Comparison of ENCODE assay signal across 8 mouse cellular contexts in genomic region chr10:127287936-127288293, GRCm38 (mm10). TPM values are rescaled to one million over a fixed set of nuclear protein-coding genes. Genes with fewer than 3 reads are reported as not detected.
DNase-seq lines count a peak whose midpoint lies in the region; ATAC-seq lines count a peak whose summit lies in the region.

No protein-coding gene starts in this region.

- H3K4me1 ChIP-seq in forebrain, embryonic 16.5 days (replicated peaks; ENCODE audit: control insufficient read depth, insufficient read depth, low read length): peaks cover 50% of the 10 kb centered on the region
- H3K4me1 ChIP-seq in lung, embryonic 16.5 days (replicated peaks; ENCODE audit: control insufficient read depth, insufficient read depth, low read length): peaks cover 35% of the 10 kb centered on the region

- H3K9me3 ChIP-seq in forebrain, embryonic 16.5 days (ENCODE audit: control insufficient read depth, low read length): no peaks in the 10 kb centered on the region
- H3K9me3 ChIP-seq in lung, embryonic 16.5 days (ENCODE audit: control insufficient read depth, low read length): no peaks in the 10 kb centered on the region

- peak overlapping the region; percentile 85 for H3K9ac ChIP-seq in forebrain, embryonic 16.5 days (replicated peaks; ENCODE audit: low read depth, low read length)
- peak overlapping the region; percentile 86 for H3K9ac ChIP-seq in lung, embryonic 16.5 days (ENCODE audit: low read length)

- 1% methylated on average over 3 of the region's 3 CpGs for WGBS in forebrain, embryonic 16.5 days
- WGBS in lung, embryonic 16.5 days: 0% methylated on average over 3 of the region's 3 CpGs

- H3K4me2 ChIP-seq in forebrain, embryonic 16.5 days (ENCODE audit: low read length): peak overlapping the region; percentile 72
- peak overlapping the region; percentile 91 for H3K4me2 ChIP-seq in lung, embryonic 16.5 days (ENCODE audit: low read depth, low read length)

- peaks cover 11% of the 10 kb centered on the region for H3K36me3 ChIP-seq in forebrain, embryonic 16.5 days (ENCODE audit: control insufficient read depth, insufficient read depth)
- peaks cover 30% of the 10 kb centered on the region for H3K36me3 ChIP-seq in lung, embryonic 16.5 days (ENCODE audit: control insufficient read depth, insufficient read depth, low read length)

- DNase-seq in gastrocnemius, adult 18-20 months (ENCODE audit: low spot score): peak; percentile 26
- DNase-seq in gastrocnemius, postnatal 25 days: no peak
- DNase-seq in CD4-positive helper T cell, adult 2 months (ENCODE audit: low read depth, low spot score): peak; percentile 17
- DNase-seq in right cerebral cortex, adult 2 months (ENCODE audit: low spot score in 2 of 2): no peak
- DNase-seq in right cerebral cortex, postnatal 25 days: no peak
- no peak for DNase-seq in cerebellum, adult 11-12 months

- no peak for ATAC-seq in forebrain, embryonic 16.5 days
- no peak for ATAC-seq in lung, embryonic 16.5 days (ENCODE audit: low read depth)

- H3K4me3 ChIP-seq in forebrain, embryonic 16.5 days (replicated peaks; ENCODE audit: low read length): peak overlapping the region; percentile 61
- peak overlapping the region; percentile 84 for H3K4me3 ChIP-seq in lung, embryonic 16.5 days (ENCODE audit: low read length)

- peak overlapping the region; percentile 97 for H3K27ac ChIP-seq in forebrain, embryonic 16.5 days (ENCODE audit: low read length)
- peak overlapping the region; percentile 100 for H3K27ac ChIP-seq in lung, embryonic 16.5 days (ENCODE audit: low read length)

- no peaks in the 10 kb centered on the region for H3K27me3 ChIP-seq in forebrain, embryonic 16.5 days (replicated peaks; ENCODE audit: control insufficient read depth, insufficient read depth, low read length)
- H3K27me3 ChIP-seq in lung, embryonic 16.5 days (ENCODE audit: control insufficient read depth, insufficient read depth, low read depth, low read length): no peaks in the 10 kb centered on the region

RNA-seq across cellular contexts. Expression of gene Mbd6, which starts 0.9 kb away (rescaled TPM):
- total RNA-seq in gastrocnemius, adult 18-20 months (2021): 10 to 100 TPM; 14.6 to 15.7 TPM
- 10 to 100 TPM; 12.7 to 14.3 TPM for total RNA-seq in gastrocnemius, postnatal 25 days (2021)
- 10.2 and 15.3 TPM in 2 replicates for polyA plus RNA-seq in forebrain, embryonic 16.5 days (2015; fragmentation: Nextera tagmentation; extraction: Ambion mirVana)
- polyA plus RNA-seq in lung, embryonic 16.5 days (2015; fragmentation: Nextera tagmentation; extraction: Ambion mirVana): 10.6 and 15.2 TPM in 2 replicates

RNA-seq across cellular contexts. Expression of gene Dctn2, which starts 21.7 kb away (rescaled TPM):
- total RNA-seq in gastrocnemius, adult 18-20 months (2021): 10 to 100 TPM; 96.1 to 97.2 TPM
- total RNA-seq in gastrocnemius, postnatal 25 days (2021): 10 to 100 TPM; 88.3 to 90.8 TPM
- 319 and 342 TPM in 2 replicates for polyA plus RNA-seq in forebrain, embryonic 16.5 days (2015; fragmentation: Nextera tagmentation; extraction: Ambion mirVana)
- polyA plus RNA-seq in lung, embryonic 16.5 days (2015; fragmentation: Nextera tagmentation; extraction: Ambion mirVana): 183 and 194 TPM in 2 replicates

RNA-seq across cellular contexts. Expression of gene Mars, which starts 23.7 kb away (rescaled TPM):
- total RNA-seq in gastrocnemius, adult 18-20 months (2021): 10 to 100 TPM; 67.5 to 68.8 TPM
- 10 to 100 TPM; 48.3 to 53.5 TPM for total RNA-seq in gastrocnemius, postnatal 25 days (2021)
- polyA plus RNA-seq in forebrain, embryonic 16.5 days (2015; fragmentation: Nextera tagmentation; extraction: Ambion mirVana): 127 and 135 TPM in 2 replicates
- polyA plus RNA-seq in lung, embryonic 16.5 days (2015; fragmentation: Nextera tagmentation; extraction: Ambion mirVana): 86.1 and 93.9 TPM in 2 replicates

RNA-seq across cellular contexts. Expression of gene Kif5a, which starts 24.8 kb away (rescaled TPM):
- total RNA-seq in gastrocnemius, adult 18-20 months (2021): under 1 TPM; 0.21 to 0.37 TPM
- total RNA-seq in gastrocnemius, postnatal 25 days (2021): under 1 TPM; 0.18 to 0.62 TPM
- polyA plus RNA-seq in forebrain, embryonic 16.5 days (2015; fragmentation: Nextera tagmentation; extraction: Ambion mirVana): 98.9 and 106 TPM in 2 replicates
- polyA plus RNA-seq in lung, embryonic 16.5 days (2015; fragmentation: Nextera tagmentation; extraction: Ambion mirVana): 1.2 TPM in 2 replicates

RNA-seq across cellular contexts. Expression of gene Arhgap9, which starts 33.8 kb away (rescaled TPM):
- under 1 TPM; 0.46 to 0.83 TPM for total RNA-seq in gastrocnemius, adult 18-20 months (2021)
- 1 to 10 TPM; 1.4 to 1.7 TPM for total RNA-seq in gastrocnemius, postnatal 25 days (2021)
- polyA plus RNA-seq in forebrain, embryonic 16.5 days (2015; fragmentation: Nextera tagmentation; extraction: Ambion mirVana): 0.49 and 1.2 TPM in 2 replicates
- 5.5 and 6.9 TPM in 2 replicates for polyA plus RNA-seq in lung, embryonic 16.5 days (2015; fragmentation: Nextera tagmentation; extraction: Ambion mirVana)

Comparison
In these comparisons a context has a peak if more than half of its experiments do, and no peak if none do; other contexts are left out.
1. DNase-seq: peak in gastrocnemius, adult 18-20 months (single experiment) and CD4-positive helper T cell, adult 2 months (single experiment); none in gastrocnemius, postnatal 25 days (single experiment), right cerebral cortex, adult 2 months (0 of 2), right cerebral cortex, postnatal 25 days (single experiment) and cerebellum, adult 11-12 months (single experiment).